Mouse (Mus musculus): ENCODE measurements around the gene Nqo1. TPM values are rescaled to one million over a fixed set of nuclear protein-coding genes. Genes with fewer than 3 reads are reported as not detected.

Nqo1 gene
- 10 to 100 TPM; 13.6 to 17.3 TPM for total RNA-seq (2021)
- long read RNA-seq, experiment 1, transcript Nqo1-201 (6 exons, 1,553 nt) = major isoform, 10 of 15 reads
- long read RNA-seq, experiment 1, partial matches to known transcripts = 1 of 15 reads
- long read RNA-seq, experiment 1, other reads (novel, unspliced or antisense) = 4 of 15 reads
- long read RNA-seq, experiment 2, transcript Nqo1-201 (6 exons, 1,553 nt) = major isoform, 13 of 13 reads
- long read RNA-seq, experiment 2, partial matches to known transcripts = 0 of 13 reads
- long read RNA-seq, experiment 2, other reads (novel, unspliced or antisense) = 0 of 13 reads

GRCm38 (mm10) chr8:107403038-107403781 is at the start of gene Nqo1:
Gene Nqo1 (minus strand): TSS chr8:107403206.
- intact Hi-C loops (cut with DNase I) = no loop called here
- peak; percentile 77 to 84 for DNase-seq

GRCm38 (mm10) chr8:107451414-107452066 is 48.5 kb upstream of the Nqo1 start:
- intact Hi-C loops (cut with DNase I) = no loop called here
- DNase-seq = no peak

- intact Hi-C loops (cut with DNase I) = no loop called here
- DNase-seq = no peak
These were observed 46.6 kb upstream of the Nqo1 start for GRCm38 (mm10) chr8:107449655-107450054.

- intact Hi-C loops (cut with DNase I) = no loop called here
- DNase-seq = no peak
These were observed 46.1 kb upstream of the Nqo1 start for GRCm38 (mm10) chr8:107449130-107449529.

GRCm38 (mm10) chr8:107448382-107448889 is 45.4 kb upstream of the Nqo1 start:
- DNase-seq = no peak
- intact Hi-C loops (cut with DNase I) = no loop called here

GRCm38 (mm10) chr8:107447713-107448112 is 44.7 kb upstream of the Nqo1 start:
- no peak for DNase-seq
- intact Hi-C loops (cut with DNase I) = no loop called here

GRCm38 (mm10) chr8:107444626-107445025 is 41.6 kb upstream of the Nqo1 start:
- intact Hi-C loops (cut with DNase I) = no loop called here
- peak; percentile 19 to 48 for DNase-seq

GRCm38 (mm10) chr8:107439880-107440625 is 37.0 kb upstream of the Nqo1 start:
- DNase-seq = no peak
- intact Hi-C loops (cut with DNase I) = no loop called here

GRCm38 (mm10) chr8:107437711-107438110 is 34.7 kb upstream of the Nqo1 start:
- DNase-seq = no peak
- intact Hi-C loops (cut with DNase I) = no loop called here

GRCm38 (mm10) chr8:107436841-107437421 is 33.9 kb upstream of the Nqo1 start:
- peak in 1 of 2 experiments; percentile 30 for DNase-seq
- intact Hi-C loops (cut with DNase I) = no loop called here

GRCm38 (mm10) chr8:107435962-107436831 is 33.2 kb upstream of the Nqo1 start, which contains the start of gene Wwp2:
Gene Wwp2 (plus strand): TSS chr8:107436365.
- intact Hi-C loops (cut with DNase I) = no loop called here
- DNase-seq = peak; percentile 81 to 84

- intact Hi-C loops (cut with DNase I) = no loop called here
- no peak for DNase-seq
These were observed 32.5 kb upstream of the Nqo1 start for GRCm38 (mm10) chr8:107435421-107435961.

- DNase-seq = no peak
- intact Hi-C loops (cut with DNase I) = no loop called here
These were observed 27.8 kb upstream of the Nqo1 start for GRCm38 (mm10) chr8:107430821-107431220.

- no peak for DNase-seq
- intact Hi-C loops (cut with DNase I) = loop anchor here (1.0 to 5.0 kb wide), 2 partner anchors 39 to 323 kb away; no protein-coding TSS in a partner anchor
These were observed 22.2 kb upstream of the Nqo1 start for GRCm38 (mm10) chr8:107425230-107425597.

- DNase-seq = peak; percentile 99
- intact Hi-C loops (cut with DNase I) = loop anchor here (1.0 to 5.0 kb wide), 2 partner anchors 38 to 322 kb away; no protein-coding TSS in a partner anchor
These were observed 21.7 kb upstream of the Nqo1 start, which contains the start of gene Nob1 for GRCm38 (mm10) chr8:107424597-107425229. Gene Nob1 (minus strand): TSS chr8:107425051.

GRCm38 (mm10) chr8:107424176-107424575 is 21.2 kb upstream of the Nqo1 start:
- DNase-seq = no peak
- intact Hi-C loops (cut with DNase I) = no loop called here

GRCm38 (mm10) chr8:107417001-107417400 is 14.0 kb upstream of the Nqo1 start:
- no peak for DNase-seq
- intact Hi-C loops (cut with DNase I) = no loop called here

GRCm38 (mm10) chr8:107413881-107414280 is 10.9 kb upstream of the Nqo1 start:
- DNase-seq = no peak
- intact Hi-C loops (cut with DNase I) = no loop called here

All from heart, postnatal 14 days (tissue).